Mouse (Mus musculus): Measurements from ENCODE around the gene Plekha8. TPM values are rescaled to one million over a fixed set of nuclear protein-coding genes. Genes with fewer than 3 reads are reported as not detected.

Gene Plekha8
- total RNA-seq (2021), result 10 to 100 TPM in 1 of 2 experiments, 1 to 10 TPM in 1; 9.5 to 12.3 TPM
- long read RNA-seq, full-length matches to known transcripts, result 4 of 8 reads
- long read RNA-seq, partial matches to known transcripts, result 0 of 8 reads
- long read RNA-seq, other reads (novel, unspliced or antisense), result 4 of 8 reads

GRCm38 (mm10) chr6:54594469-54595329 is at the start of gene Plekha8:
Plekha8 (plus strand) TSS chr6:54595111.
- peak; percentile 87 to 96 for DNase-seq (ENCODE audit: low spot score in 2 of 2)

DNA sequence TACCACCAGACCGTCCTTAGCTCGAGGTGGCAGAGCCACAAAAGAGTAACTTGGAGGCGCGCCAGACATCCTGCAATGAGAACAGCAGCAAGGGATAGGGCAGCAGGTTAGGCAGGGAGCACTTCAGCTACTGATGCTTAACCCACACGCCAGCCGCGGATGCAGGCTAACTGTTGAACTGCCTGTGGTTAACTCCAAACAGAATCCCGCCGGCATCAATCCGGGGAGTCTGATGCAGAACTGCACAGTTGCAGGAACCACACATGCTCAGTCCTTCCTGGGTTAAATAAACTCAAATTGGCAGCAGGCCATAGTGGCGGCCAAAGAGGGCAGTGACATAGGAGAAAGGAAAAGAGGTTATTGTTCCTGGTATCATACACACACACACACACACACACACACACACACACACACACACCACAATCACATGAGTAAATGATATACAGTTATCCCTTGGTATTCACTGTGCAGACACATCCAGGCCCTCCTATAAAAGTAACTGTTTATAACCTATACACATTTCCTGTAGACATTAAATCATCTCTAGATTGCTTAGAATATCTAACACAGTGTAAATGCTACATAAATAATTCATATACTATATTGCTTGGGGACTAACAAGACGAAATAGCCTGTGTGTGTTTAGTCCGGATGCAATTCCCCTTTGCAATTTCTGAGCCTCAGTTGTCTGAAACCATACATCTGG is 46.4 kb upstream of the Plekha8 start:
- DNase-seq (ENCODE audit: low spot score in 2 of 2), result no peak

DNA sequence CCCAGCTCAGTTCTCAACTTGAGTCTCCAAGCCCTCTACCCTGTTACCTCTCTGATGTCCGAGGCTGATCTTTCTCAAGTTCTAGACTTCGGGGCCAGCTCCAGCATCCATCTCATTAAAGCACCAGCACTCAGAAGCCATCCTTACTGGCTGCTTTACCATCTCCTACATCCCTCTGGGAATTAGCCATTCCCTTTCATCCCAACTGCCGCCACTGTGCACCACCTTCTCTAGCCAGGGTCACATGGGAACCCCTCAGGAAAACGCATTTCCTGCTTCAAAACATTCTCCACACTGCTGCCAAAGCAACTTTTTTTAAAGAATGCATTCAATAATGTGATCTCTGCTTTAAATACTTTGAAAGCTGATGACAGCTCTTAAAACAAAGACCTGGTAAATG is 45.6 kb upstream of the Plekha8 start:
- no peak for DNase-seq (ENCODE audit: low spot score in 2 of 2)

DNA sequence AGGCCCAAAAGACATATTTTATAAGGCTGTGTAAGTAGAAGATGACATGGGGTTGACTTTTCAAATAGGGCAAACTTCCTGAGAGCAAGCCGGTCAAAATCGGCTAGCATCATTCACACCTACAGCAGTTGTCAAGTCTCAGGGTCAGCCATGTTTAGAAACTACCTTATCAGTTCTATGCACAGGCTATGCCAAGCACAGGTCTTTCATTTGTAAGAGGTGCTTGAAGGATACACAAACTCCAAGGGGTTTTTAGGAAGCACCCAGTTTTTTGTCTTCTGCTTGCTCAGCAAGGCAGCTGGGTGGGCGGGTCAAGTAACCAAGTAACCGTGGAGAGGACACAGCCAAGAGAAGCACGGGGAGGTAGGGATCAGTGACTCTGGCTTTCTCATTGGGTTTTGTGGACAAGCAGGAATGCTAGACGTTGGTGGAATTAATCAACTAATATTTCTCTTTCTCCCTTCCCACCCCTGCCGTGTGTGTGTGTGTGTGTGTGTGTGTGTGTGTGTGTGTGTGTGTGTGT is 44.0 kb upstream of the Plekha8 start:
- DNase-seq (ENCODE audit: low spot score in 2 of 2), result no peak

DNA sequence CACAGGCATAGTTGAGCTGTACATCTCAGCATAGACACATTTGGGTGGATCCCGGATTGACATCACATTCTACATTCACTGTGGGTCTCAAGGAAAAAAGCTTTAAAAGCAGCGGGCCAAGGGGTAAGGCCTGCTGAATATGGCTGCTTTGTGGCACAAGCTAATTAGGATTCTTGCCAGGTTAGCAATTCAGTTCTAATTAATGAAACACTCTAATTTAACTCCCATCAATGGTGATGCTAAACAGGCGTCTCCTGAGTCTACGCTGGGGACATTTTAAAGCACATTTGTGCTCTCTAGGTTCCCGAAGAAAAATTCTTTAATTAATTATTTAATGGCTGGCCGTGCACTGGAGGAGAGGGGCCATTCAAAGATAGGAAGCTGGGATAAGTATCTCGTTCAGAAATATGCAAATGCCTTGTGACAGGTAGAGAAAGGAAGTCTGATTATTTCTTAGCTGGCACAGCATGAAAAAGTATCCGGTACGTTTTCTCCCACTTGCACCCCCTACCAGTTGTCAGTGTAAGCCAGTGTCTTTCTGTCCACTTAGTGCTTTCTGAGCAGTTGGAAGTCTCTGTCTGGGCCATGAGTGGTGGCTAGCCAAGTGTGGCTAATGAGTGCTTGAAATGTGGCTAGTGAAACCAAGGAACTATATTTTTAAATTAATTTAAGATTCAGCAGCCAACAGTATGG is 42.0 kb upstream of the Plekha8 start:
- DNase-seq (ENCODE audit: low spot score in 2 of 2), result no peak

GRCm38 (mm10) chr6:54553632-54554031 is 41.3 kb upstream of the Plekha8 start:
- DNase-seq (ENCODE audit: low spot score in 2 of 2), result no peak

DNA sequence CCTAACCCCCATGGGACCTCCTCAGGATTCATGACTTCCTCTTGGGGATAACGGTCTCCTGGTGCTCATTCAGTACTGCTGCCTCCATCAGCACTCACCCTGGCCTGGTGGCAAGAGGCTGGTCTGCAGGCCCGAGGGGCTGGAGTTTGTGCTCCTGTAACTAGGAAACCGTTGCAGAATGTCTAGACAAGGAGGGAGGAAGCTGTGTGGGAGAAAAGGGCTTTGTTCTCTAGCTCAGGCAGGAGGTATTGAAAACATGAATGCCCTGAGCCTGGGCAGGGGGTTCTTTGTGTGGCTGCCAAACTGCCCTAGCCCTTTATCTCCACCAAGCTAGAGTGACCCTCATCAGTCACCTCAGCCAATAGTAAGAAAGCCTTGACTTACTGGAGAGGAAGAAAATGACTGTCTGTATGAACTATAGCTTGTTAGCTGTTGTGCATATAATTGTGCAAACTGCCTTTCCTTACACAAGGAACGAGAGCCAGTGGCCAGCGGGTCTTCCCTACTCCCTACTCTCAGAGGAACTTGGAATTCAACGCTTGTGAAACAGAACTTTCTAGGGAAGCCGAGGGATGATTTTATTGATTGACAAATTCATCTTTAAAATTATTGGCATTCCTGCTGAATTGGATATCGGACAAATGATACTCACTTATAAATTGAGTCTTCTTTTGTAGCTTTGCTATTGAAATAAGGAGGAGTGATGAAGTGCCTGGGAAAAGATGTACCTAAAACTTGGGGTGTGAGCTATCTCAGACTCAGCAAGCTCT is 40.4 kb upstream of the Plekha8 start:
- peak; percentile 36 to 43 for DNase-seq (ENCODE audit: low spot score in 2 of 2)

DNA sequence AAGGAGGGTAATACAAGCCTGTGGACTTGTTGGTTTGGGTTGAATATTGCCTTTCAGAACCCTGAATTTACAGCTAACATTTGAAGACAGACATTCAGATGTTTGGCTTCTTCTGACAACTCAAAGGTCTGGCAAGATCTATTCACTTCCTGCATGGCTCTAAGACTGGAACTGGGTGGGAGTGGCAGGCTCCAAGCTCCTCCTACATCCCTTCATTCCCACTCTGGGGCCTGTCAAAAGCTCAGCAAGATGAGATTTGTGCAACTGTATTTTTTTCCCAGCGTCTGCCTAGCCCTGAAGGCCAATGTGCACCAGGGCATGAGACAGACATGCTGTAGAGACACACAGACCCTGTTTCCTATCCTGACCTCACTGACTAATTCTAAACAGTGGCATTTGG is 39.1 kb upstream of the Plekha8 start:
- DNase-seq (ENCODE audit: low spot score in 2 of 2), result no peak

DNA sequence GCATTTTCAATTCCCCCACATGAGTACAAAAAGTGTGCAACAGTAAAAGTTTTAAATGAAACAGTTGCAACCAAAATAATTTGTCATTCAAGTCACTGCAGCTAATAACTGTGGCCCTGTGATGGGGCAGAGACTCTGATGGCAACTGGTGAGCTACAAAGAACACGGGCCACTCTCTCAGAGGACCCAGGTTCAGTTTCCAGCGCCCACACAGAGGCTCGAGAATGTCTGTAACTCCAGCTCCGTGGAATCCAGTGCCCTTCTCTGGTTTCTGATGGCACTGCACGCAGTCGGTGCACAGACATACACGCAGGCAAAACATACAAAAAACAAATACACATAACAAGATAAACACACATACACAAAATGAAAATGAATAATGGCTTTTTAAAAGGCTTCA is 37.2 kb upstream of the Plekha8 start:
- DNase-seq (ENCODE audit: low spot score in 2 of 2), result no peak

GRCm38 (mm10) chr6:54558466-54558865 is 36.4 kb upstream of the Plekha8 start:
- no peak for DNase-seq (ENCODE audit: low spot score in 2 of 2)

DNA sequence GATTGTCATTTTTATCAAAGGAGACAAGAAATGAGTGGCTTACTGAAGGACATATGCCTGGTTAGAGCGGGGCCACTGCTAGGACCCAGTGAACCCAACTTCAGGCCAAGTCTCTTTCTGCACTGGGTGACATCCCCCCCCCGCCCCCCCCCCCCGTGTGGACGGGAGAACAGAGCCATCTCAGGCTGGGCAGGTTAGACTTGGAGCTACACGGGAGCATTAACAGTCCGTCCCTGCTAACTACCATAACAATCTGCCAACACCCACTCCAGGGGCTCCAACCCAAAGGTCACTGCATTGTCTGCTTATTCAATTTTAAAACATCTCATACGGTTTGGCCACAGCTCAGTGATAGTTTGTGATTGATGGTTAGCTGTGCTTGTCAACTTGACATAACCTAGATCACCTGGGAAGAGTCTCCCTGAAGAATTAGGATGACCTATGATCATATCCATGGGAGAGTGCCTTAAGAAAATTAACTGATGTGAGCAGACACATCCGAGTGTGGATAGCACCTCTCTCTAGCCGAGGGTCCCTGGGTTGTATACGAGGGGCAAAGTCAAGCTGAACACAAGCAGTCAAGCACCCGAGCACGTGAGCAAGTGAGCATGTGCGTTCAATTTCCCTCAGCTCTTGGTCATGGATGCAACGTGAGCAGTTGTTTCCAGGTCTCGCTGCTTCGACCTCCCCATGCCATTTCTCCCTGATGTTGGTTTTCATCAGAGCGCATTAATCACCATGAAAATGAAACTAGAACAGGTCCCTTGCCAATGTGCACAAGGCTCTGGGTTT is 32.7 kb upstream of the Plekha8 start:
- no peak for DNase-seq (ENCODE audit: low spot score in 2 of 2)

- no peak for DNase-seq (ENCODE audit: low spot score in 2 of 2)
Measured at GRCm38 (mm10) chr6:54563561-54563960, 31.4 kb upstream of the Plekha8 start.

DNA sequence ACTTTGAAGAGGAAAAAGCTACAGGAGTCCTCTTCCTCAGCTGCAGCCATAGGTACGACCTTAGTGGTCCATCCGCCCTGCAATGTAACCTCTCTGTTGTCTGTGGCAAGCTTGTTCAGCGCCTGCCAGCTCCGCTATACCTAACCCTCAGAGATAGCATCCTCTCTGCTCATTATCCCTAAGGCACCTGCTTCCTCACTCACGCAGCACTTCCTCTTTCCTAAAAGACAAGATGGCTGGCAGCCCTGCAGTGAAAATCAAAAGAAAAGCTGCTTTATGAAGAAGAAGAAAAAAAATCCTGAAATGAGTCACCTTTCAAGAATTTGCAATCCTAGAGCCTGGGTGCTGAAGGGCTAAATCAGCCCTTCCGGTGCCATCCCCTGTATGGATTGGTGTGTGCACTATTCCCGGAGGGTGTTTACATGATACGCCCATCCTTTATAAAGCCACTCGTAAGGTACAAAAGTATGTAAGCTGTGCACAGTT is 30.4 kb upstream of the Plekha8 start:
- no peak for DNase-seq (ENCODE audit: low spot score in 2 of 2)

- DNase-seq (ENCODE audit: low spot score in 2 of 2), result peak; percentile 16 to 39
Measured at GRCm38 (mm10) chr6:54565012-54565411, 29.9 kb upstream of the Plekha8 start.

DNA sequence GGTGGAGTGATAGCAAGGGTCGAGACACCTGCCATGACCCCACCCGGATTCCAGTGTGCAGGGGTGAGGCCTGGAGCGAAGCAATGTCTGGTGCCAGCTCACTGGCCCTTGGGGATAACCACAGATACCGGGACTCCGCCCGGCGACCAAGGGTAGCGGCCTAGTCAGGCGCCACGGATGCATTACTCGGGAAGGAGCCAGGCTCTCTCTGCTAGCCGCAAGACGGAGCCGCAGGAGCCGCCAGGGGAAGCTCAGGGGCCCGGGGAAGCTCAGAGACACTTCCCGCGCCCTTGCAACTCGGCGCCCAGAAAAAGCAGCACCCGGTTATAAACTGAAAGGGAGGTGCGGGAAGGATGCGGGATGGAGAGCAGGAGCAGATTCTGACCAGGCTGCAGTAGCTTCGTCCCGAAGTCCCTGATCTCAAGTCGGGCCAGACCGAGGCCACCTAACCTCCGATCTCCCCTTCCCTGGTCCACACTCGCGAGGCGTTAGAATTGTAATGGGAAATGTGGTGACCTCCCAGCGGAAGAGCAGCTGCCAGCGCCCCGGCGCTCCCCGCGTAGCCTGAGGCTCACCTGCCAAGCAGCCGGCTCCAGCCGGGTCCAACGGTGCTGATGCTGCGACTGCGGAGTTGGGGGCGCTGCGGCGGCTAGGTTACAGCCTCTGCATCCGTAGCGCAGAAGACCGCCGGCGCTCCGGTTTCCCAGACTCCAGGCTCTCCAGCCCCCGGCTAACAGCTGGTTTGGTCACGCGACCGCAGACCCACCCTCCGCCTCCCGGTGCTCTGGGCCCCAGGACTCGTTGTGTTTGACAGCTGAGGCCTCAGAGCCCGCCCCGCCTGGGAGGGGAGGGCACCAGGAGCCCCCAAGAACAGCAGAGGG is 29.0 kb upstream of the Plekha8 start, which contains the start of gene Scrn1:
Gene Scrn1 (minus strand): TSS at position 825 of the 881 bp plus-strand sequence.
- peak; percentile 74 to 79 for DNase-seq (ENCODE audit: low spot score in 2 of 2)

DNA sequence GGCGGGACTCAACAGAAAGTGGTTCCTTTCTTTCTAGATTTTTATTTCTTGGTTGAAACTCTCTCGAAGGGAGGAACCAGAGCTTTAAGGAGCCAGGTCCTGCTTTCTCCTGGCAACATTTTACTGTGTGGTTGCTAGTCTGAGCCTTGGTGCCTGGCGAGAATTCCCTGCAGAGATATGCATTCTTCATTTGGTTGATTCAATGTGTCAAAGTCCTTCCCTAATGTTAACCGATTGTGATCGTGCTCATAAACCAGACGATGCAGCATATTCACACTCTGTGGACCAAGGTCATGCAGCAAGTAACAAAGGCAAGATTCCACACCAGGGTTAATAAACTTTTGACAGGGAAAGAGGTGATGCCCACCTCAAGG is 28.4 kb upstream of the Plekha8 start:
- DNase-seq (ENCODE audit: low spot score in 2 of 2), result no peak

DNA sequence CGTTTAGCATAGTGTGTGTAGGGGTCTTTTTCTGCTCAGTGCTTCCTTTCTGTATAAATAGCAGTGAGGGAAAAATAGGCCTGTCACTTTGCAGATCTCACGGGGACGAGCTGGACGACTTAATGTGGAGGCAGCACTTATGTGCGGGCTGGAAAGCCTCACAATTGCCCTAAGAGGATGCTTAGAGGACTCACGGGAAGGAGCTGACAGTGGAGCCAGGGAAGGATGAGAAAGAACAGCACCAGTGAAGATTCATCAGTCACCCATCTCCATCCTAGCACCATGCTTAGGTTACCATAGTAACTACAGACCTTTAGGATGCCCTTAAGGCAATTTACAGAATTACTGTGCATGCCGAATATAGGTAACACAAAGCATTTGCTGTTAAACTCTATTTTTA is 25.1 kb upstream of the Plekha8 start:
- DNase-seq (ENCODE audit: low spot score in 2 of 2), result no peak

DNA sequence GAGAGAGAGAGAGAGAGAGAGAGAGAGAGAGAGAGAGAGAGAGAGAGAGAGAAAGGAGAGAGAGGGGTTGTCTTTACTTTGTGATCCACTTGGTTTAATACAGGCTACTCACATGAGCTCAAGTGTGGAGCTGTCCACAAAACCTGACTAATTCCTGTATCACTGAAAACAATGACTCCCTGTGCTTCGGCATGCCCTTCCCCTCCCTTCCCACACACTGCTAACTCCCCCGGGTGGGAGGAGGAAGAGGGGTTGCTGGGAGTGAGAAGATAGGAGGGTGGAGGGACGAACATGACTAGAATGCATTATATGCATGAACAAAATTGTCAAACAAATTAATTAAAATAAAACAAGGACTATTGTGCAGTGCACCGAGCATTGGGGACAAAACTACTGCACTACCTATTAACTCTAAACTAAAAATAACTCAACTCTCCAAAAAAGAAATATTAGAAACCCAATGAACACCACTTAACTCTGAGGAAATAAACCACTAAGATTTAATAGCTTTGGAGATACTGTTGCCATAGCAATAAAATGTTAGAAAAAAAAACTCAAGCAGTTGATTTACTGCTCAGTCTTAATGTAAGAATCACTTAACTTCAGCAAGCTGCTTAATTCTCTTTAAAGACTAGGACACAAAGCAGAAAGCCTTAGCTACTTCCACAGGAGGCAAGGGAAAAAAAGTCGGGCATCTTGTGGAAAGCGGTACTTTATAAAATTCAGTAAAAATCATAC is 21.5 kb upstream of the Plekha8 start:
- DNase-seq (ENCODE audit: low spot score in 2 of 2), result no peak

Data from layer of hippocampus, postnatal 10 days (tissue).